Mouse (Mus musculus) neural tube, embryonic 11.5 days (tissue): ENCODE results near the gene Vstm5. TPM values are rescaled to one million over a fixed set of nuclear protein-coding genes. Genes with fewer than 3 reads are reported as not detected.
"Not testable (repeated sequence)": the region's sequence is repeated elsewhere in the genome, so short reads cannot be mapped to it uniquely, and the experiment has no call there.

ENCODE experiments used
- ATAC-seq: fragments of 200-750 bp; cut with Nextera tagmentation; 2 replicates; pipeline ENCODE4 v1.8.0; 2017; ENCODE audit warnings: moderate number of reproducible peaks, mild to moderate bottlenecking, moderate TSS enrichment, moderate library complexity; ENCODE audit not compliant: insufficient read depth, low FRiP score, low TSS enrichment
- DNase-seq: peaks from one replicate; pipeline ENCODE4 v3.0.0-alpha.2; 2015; ENCODE audit warnings: low spot score
- H3K27ac ChIP-seq: fragments of 300-500 bp; sonication (generic); 2 replicates; pipeline ENCODE4 v1.5.1; 2014; ENCODE audit warnings: low read depth, mild to moderate bottlenecking, low read length
- H3K27me3 ChIP-seq: fragments of 300-500 bp; sonication (generic); 2 replicates; pipeline ENCODE4 v1.6.1; 2014; ENCODE audit warnings: mild to moderate bottlenecking, low read length, mixed read lengths; ENCODE audit not compliant: control insufficient read depth, insufficient read depth
- H3K36me3 ChIP-seq: fragments of 300-500 bp; sonication (generic); 2 replicates; pipeline ENCODE4 v1.6.1; 2014; ENCODE audit warnings: mild to moderate bottlenecking, low read length, moderate library complexity, mixed read lengths; ENCODE audit not compliant: control insufficient read depth, insufficient read depth
- H3K4me1 ChIP-seq: fragments of 300-500 bp; sonication (generic); 2 replicates; pipeline ENCODE4 v1.6.1; 2014; ENCODE audit warnings: low read length, mixed read lengths; ENCODE audit not compliant: control insufficient read depth, insufficient read depth
- H3K4me2 ChIP-seq: fragments of 300-500 bp; sonication (generic); 2 replicates; pipeline ENCODE4 v1.6.1; 2014; ENCODE audit warnings: low read depth, mild to moderate bottlenecking, moderate library complexity
- H3K4me3 ChIP-seq: fragments of 300-500 bp; sonication (generic); 2 replicates; pipeline ENCODE4 v1.5.1; 2014; ENCODE audit warnings: low read depth, low read length
- H3K9ac ChIP-seq: fragments of 300-500 bp; sonication (generic); 2 replicates; pipeline ENCODE4 v1.6.1; 2014; ENCODE audit warnings: mild to moderate bottlenecking, low read length
- H3K9me3 ChIP-seq: fragments of 300-500 bp; sonication (generic); 2 replicates; pipeline ENCODE4 v1.6.1; 2016; ENCODE audit warnings: low read length; ENCODE audit not compliant: control insufficient read depth
- WGBS: fragments of 180-500 bp; shearing (Covaris S2); extraction: QIAGEN DNeasy Blood & Tissue Kit; methylation state at CpG from one replicate; pipeline ENCODE4 v1.1.7; 2014; 5-methylcytosine and 5-hydroxymethylcytosine counted together
- polyA plus RNA-seq: library from polyadenylated mRNA; unstranded; fragments of >200 nt; fragmentation: Nextera tagmentation; extraction: Ambion mirVana; gene quantifications from 2 replicates; pipeline ENCODE4 v1.2.1, GENCODE M21; 2014

The Vstm5 gene
- polyA plus RNA-seq, 1 experiment from 2014 or later, result 3.0 TPM

GRCm38 (mm10) chr9:15300056-15300455 is 61.2 kb downstream of the Vstm5 start:
- DNase-seq (no peak), ATAC-seq (no peak)
- Histone ChIP-seq H3K4me2 (no peak overlapping the region), H3K9me3 (no peaks in the 10 kb centered on the region), H3K36me3 (no peaks in the 10 kb centered on the region), H3K4me1 (no peaks in the 10 kb centered on the region), H3K4me3 (no peak overlapping the region), H3K27ac (no peak overlapping the region), H3K27me3 (no peaks in the 10 kb centered on the region), H3K9ac (no peak overlapping the region)
- WGBS, result 84% methylated on average over 5 of the region's 5 CpGs

GRCm38 (mm10) chr9:15301399-15301798 is 62.6 kb downstream of the Vstm5 start:
- no peak for DNase-seq
- 62% methylated on average over 6 of the region's 6 CpGs for WGBS

DNA sequence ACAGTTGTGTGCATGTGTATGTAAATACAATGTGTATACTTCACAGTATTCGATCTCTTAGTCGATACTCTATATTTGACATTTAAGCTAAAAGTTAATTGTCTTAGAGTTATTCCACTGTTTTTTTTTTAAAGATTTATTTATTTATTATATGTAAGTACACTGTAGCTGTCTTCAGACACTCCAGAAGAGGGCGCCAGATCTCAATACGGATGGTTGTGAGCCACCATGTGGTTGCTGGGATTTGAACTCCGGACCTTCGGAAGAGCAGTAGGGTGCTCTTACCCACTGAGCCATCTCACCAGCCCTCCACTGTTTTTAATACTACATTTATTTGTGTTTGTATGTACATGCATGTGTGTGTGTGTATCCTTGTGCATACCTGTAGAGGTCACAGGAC is 63.2 kb downstream of the Vstm5 start:
- H3K27ac ChIP-seq, H3K9ac ChIP-seq, H3K36me3 ChIP-seq, DNase-seq, H3K4me3 ChIP-seq, H3K27me3 ChIP-seq, H3K4me2 ChIP-seq, ATAC-seq, H3K9me3 ChIP-seq, H3K4me1 ChIP-seq: not testable (repeated sequence)
- 86% methylated on average over 6 of the region's 6 CpGs for WGBS

More at GRCm38 (mm10) chr9:15301399-15301798, 62.6 kb downstream of the Vstm5 start:
- Histone ChIP-seq H3K9ac (no peak overlapping the region), H3K4me2 (no peak overlapping the region), H3K4me1 (no peaks in the 10 kb centered on the region), H3K36me3 (no peaks in the 10 kb centered on the region), H3K27ac (no peak overlapping the region), H3K9me3 (no peaks in the 10 kb centered on the region), H3K4me3 (no peak overlapping the region), H3K27me3 (no peaks in the 10 kb centered on the region)
- no peak for ATAC-seq

DNA sequence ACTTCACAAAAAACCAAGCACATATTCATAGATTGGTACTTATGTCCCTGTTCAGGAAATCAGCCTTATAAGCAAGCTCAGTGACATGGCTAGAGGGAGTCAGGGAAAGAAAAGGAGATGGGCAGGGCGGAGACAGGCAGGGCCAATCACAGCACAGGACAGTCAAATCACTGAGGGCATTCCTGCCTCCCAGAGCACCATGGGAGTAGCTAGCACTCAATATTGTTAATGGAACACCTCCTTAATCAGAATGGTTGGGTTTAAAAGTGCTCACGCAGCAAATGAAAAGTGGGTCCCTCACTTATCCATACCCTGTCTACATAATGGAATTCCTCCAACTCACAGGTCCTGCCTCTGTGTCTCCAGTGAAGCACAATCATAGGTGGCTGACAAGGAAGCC is 64.0 kb downstream of the Vstm5 start:
- no peaks in the 10 kb centered on the region for H3K9me3 ChIP-seq
- H3K27ac ChIP-seq, result no peak overlapping the region
- ATAC-seq, result no peak
- H3K4me1 ChIP-seq, result peaks cover 11% of the 10 kb centered on the region; the same call in 1 of the 2 replicates
- no peak overlapping the region for H3K4me3 ChIP-seq
- no peak overlapping the region for H3K9ac ChIP-seq
- H3K27me3 ChIP-seq, result no peaks in the 10 kb centered on the region
- H3K4me2 ChIP-seq, result no peak overlapping the region
- 79% methylated on average over 2 of the region's 2 CpGs for WGBS
- H3K36me3 ChIP-seq, result 0 out of 2 replicates have a peak, but pooled peaks cover 2% of the 10 kb centered on the region
- DNase-seq, result no peak

GRCm38 (mm10) chr9:15305503-15306397 is 66.9 kb downstream of the Vstm5 start, which contains the start of gene Taf1d:
TSS of gene Taf1d (plus strand) at chr9:15306214.
- ATAC-seq, result peak; percentile 97
- WGBS, result 13% methylated on average over 45 of the region's 45 CpGs
- Histone ChIP-seq H3K9me3 (no peaks in the 10 kb centered on the region), H3K4me3 (peak within 1 kb of the TSS; percentile 84), H3K27ac (peak within 1 kb of the TSS; percentile 88), H3K4me2 (peak within 1 kb of the TSS; percentile 76), H3K36me3 (peaks cover 7% of the 10 kb centered on the region), H3K4me1 (peaks cover 15% of the 10 kb centered on the region; the same call in 1 of the 2 replicates), H3K27me3 (no peaks in the 10 kb centered on the region), H3K9ac (peak within 1 kb of the TSS; percentile 92)
- DNase-seq, result peak; percentile 95

DNA sequence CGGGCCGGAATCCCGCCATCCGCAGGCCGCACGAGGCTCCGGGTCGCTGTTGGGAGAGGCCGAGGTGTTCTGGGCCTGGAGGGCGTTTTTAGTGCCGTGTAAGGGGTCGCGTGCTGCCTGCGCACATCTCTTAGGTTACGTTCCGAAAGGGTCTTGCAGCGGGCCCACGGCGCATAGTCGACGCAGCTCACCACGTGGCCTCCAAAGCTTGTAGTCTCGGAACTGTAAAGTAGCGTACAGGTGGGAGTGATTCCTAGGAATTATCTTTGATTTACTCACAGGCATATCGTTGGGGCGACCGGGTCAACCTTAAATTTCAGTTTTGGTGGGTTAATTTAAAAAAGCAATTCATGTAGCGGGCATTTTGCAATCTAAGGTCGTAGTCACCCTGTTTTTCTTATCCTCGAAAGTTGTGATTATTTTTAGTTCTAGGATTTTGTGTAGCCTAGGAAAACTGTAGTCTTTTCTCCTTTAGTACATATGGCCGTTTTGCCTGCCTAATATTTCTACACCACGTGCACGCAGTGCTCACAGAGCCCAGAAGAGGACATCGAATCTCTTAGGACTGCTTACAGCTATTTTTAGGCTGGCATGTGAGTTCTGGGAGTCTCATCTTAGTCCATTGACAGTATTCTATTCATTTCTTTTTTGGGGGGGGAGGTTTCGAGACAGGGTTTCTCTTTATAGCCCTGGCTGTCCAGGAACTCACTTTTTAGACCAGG is 67.7 kb downstream of the Vstm5 start, which contains the start of gene 4931406C07Rik:
Gene 4931406C07Rik (minus strand): TSS at position 51 of the 722 bp plus-strand sequence.
- peak within 1 kb of the TSS; percentile 76 for H3K4me2 ChIP-seq
- under 1% methylated on average over 35 of the region's 35 CpGs for WGBS
- DNase-seq, result no peak
- peak within 1 kb of the TSS; percentile 84 for H3K4me3 ChIP-seq
- ATAC-seq, result peak; percentile 88
- H3K27ac ChIP-seq, result peak within 1 kb of the TSS; percentile 88
- H3K27me3 ChIP-seq, result no peaks in the 10 kb centered on the region
- no peaks in the 10 kb centered on the region for H3K9me3 ChIP-seq
- H3K4me1 ChIP-seq, result peaks cover 15% of the 10 kb centered on the region; the same call in 1 of the 2 replicates
- H3K9ac ChIP-seq, result peak within 1 kb of the TSS; percentile 92
- peaks cover 7% of the 10 kb centered on the region for H3K36me3 ChIP-seq

DNA sequence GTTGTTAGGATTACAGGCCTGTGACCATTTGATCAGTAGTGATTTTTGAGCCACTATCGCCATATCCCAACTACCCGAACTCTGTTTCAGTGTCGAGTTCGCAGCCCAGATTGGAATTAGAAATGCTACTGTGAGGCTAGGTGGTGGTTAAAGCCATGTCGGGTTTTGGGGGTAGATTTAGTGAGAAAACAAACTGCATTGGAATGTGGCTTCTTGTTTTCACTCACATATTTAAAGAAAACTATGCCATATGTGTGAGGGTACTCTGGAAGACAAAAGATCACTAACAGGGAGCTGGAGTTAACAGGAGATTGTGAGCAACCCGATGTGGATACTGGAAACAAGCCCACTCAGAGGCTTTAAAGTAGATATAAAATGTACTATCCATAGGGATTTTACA is 68.4 kb downstream of the Vstm5 start:
- peaks cover 15% of the 10 kb centered on the region; the same call in 1 of the 2 replicates for H3K4me1 ChIP-seq
- H3K27me3 ChIP-seq, result no peaks in the 10 kb centered on the region
- 10% methylated on average over 6 of the region's 6 CpGs for WGBS
- ATAC-seq (no peak), DNase-seq (no peak)
- H3K9ac ChIP-seq, result peak overlapping the region; percentile 92
- peak overlapping the region; percentile 76 for H3K4me2 ChIP-seq
- H3K36me3 ChIP-seq, result peaks cover 10% of the 10 kb centered on the region
- H3K27ac ChIP-seq, result no peak overlapping the region
- no peaks in the 10 kb centered on the region for H3K9me3 ChIP-seq
- peak overlapping the region; percentile 84 for H3K4me3 ChIP-seq

DNA sequence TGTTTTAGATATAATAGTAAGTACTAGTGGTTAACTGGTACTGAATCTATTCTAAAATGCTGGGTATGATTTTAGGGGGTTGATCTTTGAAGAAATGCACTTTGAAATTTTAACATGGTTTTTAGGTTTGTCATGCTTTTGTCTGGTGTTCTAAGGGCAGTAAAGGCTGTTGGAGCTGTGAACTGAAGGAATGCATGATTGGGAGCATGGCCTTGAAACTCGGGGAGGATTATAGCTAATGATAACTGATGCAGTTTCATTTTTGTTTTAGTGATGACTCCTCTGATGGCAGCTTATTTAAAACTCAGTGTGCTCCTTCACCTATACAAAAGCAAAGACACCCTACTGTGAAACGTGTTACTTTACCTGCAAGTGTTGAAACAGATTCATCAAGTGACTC is 69.4 kb downstream of the Vstm5 start:
- no peak for DNase-seq
- Histone ChIP-seq H3K4me2 (0 out of 2 replicates have a peak overlapping the region, but pooled peaks have one; percentile 6), H3K4me1 (peaks cover 15% of the 10 kb centered on the region; the same call in 1 of the 2 replicates), H3K9ac (no peak overlapping the region), H3K9me3 (no peaks in the 10 kb centered on the region), H3K36me3 (peaks cover 13% of the 10 kb centered on the region), H3K27me3 (no peaks in the 10 kb centered on the region), H3K4me3 (no peak overlapping the region), H3K27ac (no peak overlapping the region)
- ATAC-seq, result no peak
- WGBS, result 76% methylated on average over 2 of the region's 2 CpGs
